Mouse (Mus musculus) MEL (cell line): ENCODE results near the gene Hes1.

Experiments used
- CTCF ChIP-seq, 3 experiments: IDR thresholded peaks in 2 of 3; conservative IDR thresholded peaks in 1 of 3; 2 replicates each; pipeline ENCODE4 v1.5.1; 2011 to 2012; ENCODE audit warnings: low read length in 3 of 3, low read depth in 2 of 3, mild to moderate bottlenecking in 2 of 3, improper control_type of control experiment in 1 of 3, inconsistent platforms in 1 of 3, mixed read lengths in 1 of 3, moderate library complexity in 1 of 3; ENCODE audit not compliant: control insufficient read depth in 1 of 3, insufficient read depth in 1 of 3, poor library complexity in 1 of 3, severe bottlenecking in 1 of 3
- EP300 ChIP-seq, 2 experiments: IDR thresholded peaks; 2 replicates each; pipeline ENCODE4 v1.6.1; 2011; ENCODE audit warnings: improper control_type of control experiment in 2 of 2, low read length in 2 of 2, low read depth in 1 of 2, mild to moderate bottlenecking in 1 of 2
- GABPA ChIP-seq: IDR thresholded peaks from 2 replicates; pipeline ENCODE4 v1.6.1; 2012; ENCODE audit warnings: low read depth, mild to moderate bottlenecking, inconsistent platforms, low read length, improper control_type of control experiment, moderate library complexity
- GATA1 ChIP-seq: IDR thresholded peaks from 2 replicates; pipeline ENCODE4 v1.6.1; 2011; ENCODE audit warnings: low read depth, low read length, improper control_type of control experiment
- MAX ChIP-seq: IDR thresholded peaks from 2 replicates; pipeline ENCODE4 v1.6.1; 2011; ENCODE audit warnings: low read length, improper control_type of control experiment
- MEF2A ChIP-seq: IDR thresholded peaks from 2 replicates; pipeline ENCODE4 v1.6.1; 2014; ENCODE audit warnings: low read depth, mild to moderate bottlenecking, inconsistent platforms, low read length, improper control_type of control experiment; ENCODE audit not compliant: poor library complexity, insufficient replicate concordance, severe bottlenecking; ENCODE audit errors: extremely low read depth
- NRF1 ChIP-seq: IDR thresholded peaks from 2 replicates; pipeline ENCODE4 v1.6.1; 2014; ENCODE audit warnings: low read depth, mild to moderate bottlenecking, inconsistent platforms, low read length, improper control_type of control experiment, moderate library complexity; ENCODE audit not compliant: poor library complexity, insufficient read depth, severe bottlenecking
- POLR2A ChIP-seq, 2 experiments: IDR thresholded peaks; 2 replicates each; pipeline ENCODE4 v1.6.1; 2011 to 2012; ENCODE audit warnings: low read length in 2 of 2, mild to moderate bottlenecking in 2 of 2, control low read depth in 1 of 2, improper control_type of control experiment in 1 of 2, low read depth in 1 of 2, moderate library complexity in 1 of 2; ENCODE audit not compliant: control insufficient read depth in 1 of 2, insufficient read depth in 1 of 2, poor library complexity in 1 of 2
- POLR2AphosphoS2 ChIP-seq: IDR thresholded peaks from 2 replicates; pipeline ENCODE4 v1.6.1; 2011; ENCODE audit warnings: low read length, improper control_type of control experiment
- POLR2AphosphoS5 ChIP-seq: IDR thresholded peaks from 2 replicates; pipeline ENCODE4 v1.6.1; 2012; ENCODE audit warnings: low read depth, borderline replicate concordance, mild to moderate bottlenecking, inconsistent platforms, low read length, moderate library complexity, mixed read lengths
- SIN3A ChIP-seq: IDR thresholded peaks from 2 replicates; pipeline ENCODE4 v1.6.1; 2012; ENCODE audit warnings: low read length, improper control_type of control experiment, inconsistent platforms
- TBP ChIP-seq: IDR thresholded peaks from 2 replicates; pipeline ENCODE4 v1.8.0; 2011; ENCODE audit warnings: low read depth, low read length, improper control_type of control experiment
- TCF12 ChIP-seq: IDR thresholded peaks from 2 replicates; pipeline ENCODE4 v1.6.1; 2014; ENCODE audit warnings: low read depth, mild to moderate bottlenecking, inconsistent platforms, low read length, improper control_type of control experiment, moderate library complexity
- ZMIZ1 ChIP-seq: IDR thresholded peaks from 2 replicates; pipeline ENCODE4 v1.6.1; 2012; ENCODE audit warnings: low read depth, mild to moderate bottlenecking, inconsistent platforms, low read length, improper control_type of control experiment, moderate library complexity

GRCm38 (mm10) chr16:30069950-30070770 lies 6.0 kb downstream of the Hes1 start:
- no peak for TF ChIP-seq GABPA
- TF ChIP-seq TBP, result no peak
- no peak for TF ChIP-seq GATA1
- no peak for TF ChIP-seq NRF1
- TF ChIP-seq POLR2AphosphoS2, result no peak
- TF ChIP-seq CTCF (IDR thresholded peaks at IDR 0.05 in 2 of 3, conservative IDR thresholded peaks at IDR 0.05 in 1 of 3; ENCODE audit: control insufficient read depth in 1 of 3, insufficient read depth in 1 of 3, low read depth in 2 of 3, low read length in 3 of 3, poor library complexity in 1 of 3, severe bottlenecking in 1 of 3), result no peak
- no peak for TF ChIP-seq POLR2A (IDR thresholded peaks at IDR 0.05; ENCODE audit: control insufficient read depth in 1 of 2, insufficient read depth in 1 of 2, low read depth in 1 of 2, low read length in 2 of 2, poor library complexity in 1 of 2)
- no peak for TF ChIP-seq EP300 (IDR thresholded peaks at IDR 0.05; ENCODE audit: low read depth in 1 of 2, low read length in 2 of 2)
- TF ChIP-seq POLR2AphosphoS5, result no peak
- TF ChIP-seq ZMIZ1, result no peak
- no peak for TF ChIP-seq TCF12
- no peak for TF ChIP-seq MEF2A
- no peak for TF ChIP-seq MAX
- no peak for TF ChIP-seq SIN3A
